Mouse (Mus musculus): ENCODE data around the gene Mfsd13b. TPM values are rescaled to one million over a fixed set of nuclear protein-coding genes. Genes with fewer than 3 reads are reported as not detected.
"Not testable (repeated sequence)": the region's sequence is repeated elsewhere in the genome, so short reads cannot be mapped to it uniquely, and the experiment has no call there.

Mfsd13b gene
- 0.18 and 0.49 TPM in 2 replicates for polyA plus RNA-seq (2015; fragmentation: Nextera tagmentation; extraction: Ambion mirVana)

DNA sequence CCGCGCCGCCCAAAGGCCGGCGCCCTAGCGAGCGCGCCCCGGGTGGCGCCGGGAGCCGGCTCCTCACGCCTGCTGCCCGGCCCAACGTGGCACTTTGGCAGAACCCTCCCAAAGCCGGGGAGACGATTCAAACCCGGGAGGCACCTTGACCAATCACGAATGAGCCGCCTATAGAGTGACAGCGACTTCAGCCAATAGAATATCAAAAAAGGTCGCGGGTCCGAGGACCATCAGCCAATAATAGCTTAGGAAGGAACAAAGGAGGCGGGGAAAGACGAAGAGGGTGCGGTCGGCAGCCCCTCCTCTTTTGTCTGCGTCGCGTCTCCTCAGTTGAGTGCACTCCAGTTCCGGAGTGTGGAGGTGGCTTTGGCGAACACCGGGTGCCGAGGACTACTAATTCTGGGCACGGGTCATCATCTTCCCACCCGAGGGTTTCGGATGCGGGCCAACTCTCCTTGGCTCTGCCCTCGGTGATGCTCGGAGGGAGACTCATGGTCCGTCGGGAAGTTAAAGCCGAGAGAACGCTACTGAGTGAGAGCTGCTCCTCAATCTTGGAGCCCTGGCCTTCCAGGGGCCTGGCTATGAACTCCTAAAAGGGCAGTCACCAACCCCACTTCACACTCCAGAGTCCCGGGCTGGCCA, at the start of gene Mfsd13b, which contains the start of gene Cdr2:
Gene Mfsd13b (plus strand): TSS at position 310 of the 642 bp plus-strand sequence.
Gene Cdr2 (minus strand): TSS at position 113 of the 642 bp plus-strand sequence.
- H3K27me3 ChIP-seq (replicated peaks): no peaks in the 10 kb centered on the region
- H3K4me3 ChIP-seq: peak within 1 kb of the TSS; percentile 98
- peaks cover 23% of the 10 kb centered on the region for H3K4me1 ChIP-seq
- H3K4me2 ChIP-seq: peak within 1 kb of the TSS; percentile 87
- H3K9me3 ChIP-seq: no peaks in the 10 kb centered on the region
- under 1% methylated on average over 46 of the region's 46 CpGs for whole genome bisulfite sequencing
- H3K9ac ChIP-seq: peak within 1 kb of the TSS; percentile 84
- H3K27ac ChIP-seq: peak within 1 kb of the TSS; percentile 85
- ATAC-seq (replicated peaks): peak; percentile 98
- H3K36me3 ChIP-seq (replicated peaks): no peaks in the 10 kb centered on the region

DNA sequence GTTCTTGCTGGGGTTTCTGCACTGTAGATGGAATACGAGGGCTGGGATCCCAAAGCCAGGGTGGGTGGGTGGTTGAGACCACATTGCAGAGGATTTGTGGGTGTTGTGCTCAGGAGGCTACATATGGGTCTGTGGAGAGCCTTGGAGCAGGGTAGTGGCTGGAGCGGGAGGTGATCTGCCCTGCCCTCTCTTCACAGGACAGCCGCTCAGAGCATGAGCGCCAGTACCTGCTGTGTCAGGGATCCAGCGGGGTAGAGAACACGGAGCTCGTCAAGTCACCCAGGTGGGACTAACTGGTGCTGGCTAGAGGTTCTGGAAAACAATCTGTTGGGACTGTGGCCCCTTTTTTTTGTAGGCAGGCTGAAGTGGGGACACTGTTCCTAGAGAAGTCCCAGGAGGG, 49.2 kb upstream of the Mfsd13b start:
- H3K36me3 ChIP-seq (replicated peaks): peaks cover 62% of the 10 kb centered on the region
- 95% methylated on average over 7 of the region's 7 CpGs for WGBS
- no peak overlapping the region for H3K27ac ChIP-seq
- no peak for ATAC-seq (replicated peaks)
- no peak overlapping the region for H3K4me3 ChIP-seq
- no peak overlapping the region for H3K9ac ChIP-seq
- H3K4me1 ChIP-seq: no peaks in the 10 kb centered on the region
- no peak overlapping the region for H3K4me2 ChIP-seq
- no peaks in the 10 kb centered on the region for H3K9me3 ChIP-seq
- no peaks in the 10 kb centered on the region for H3K27me3 ChIP-seq (replicated peaks)

DNA sequence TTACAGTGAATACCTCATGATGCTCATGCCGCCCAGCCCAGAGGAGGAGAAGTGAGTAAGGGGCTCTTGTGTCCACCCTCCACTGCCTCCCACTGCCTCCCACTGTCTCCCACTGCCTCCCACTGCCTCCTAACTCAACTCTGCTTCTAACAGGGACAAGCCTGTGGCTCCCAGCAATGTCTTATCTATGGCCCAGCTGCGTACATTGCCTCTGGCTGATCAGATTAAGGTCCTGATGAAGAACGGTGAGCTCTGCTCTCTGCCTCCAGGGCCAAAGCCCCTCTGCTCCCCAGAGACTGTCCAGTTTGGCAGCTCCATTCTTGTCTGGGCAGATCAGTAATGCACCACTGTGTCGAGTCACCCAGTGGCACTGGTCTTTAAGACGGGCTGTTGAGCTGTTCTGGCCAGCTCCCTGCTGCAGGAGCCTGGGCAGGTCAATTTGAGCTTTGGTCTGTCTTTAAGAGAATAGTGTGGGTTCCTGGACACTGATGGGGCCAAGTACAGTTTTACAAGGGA, 48.6 kb upstream of the Mfsd13b start:
- Histone ChIP-seq H3K9ac (no peak overlapping the region), H3K27me3 (replicated peaks) (no peaks in the 10 kb centered on the region), H3K4me3 (no peak overlapping the region), H3K4me2 (no peak overlapping the region), H3K4me1 (no peaks in the 10 kb centered on the region), H3K9me3 (no peaks in the 10 kb centered on the region), H3K27ac (no peak overlapping the region), H3K36me3 (replicated peaks) (peaks cover 61% of the 10 kb centered on the region)
- WGBS: 77% methylated on average over 5 of the region's 5 CpGs
- ATAC-seq (replicated peaks): no peak

DNA sequence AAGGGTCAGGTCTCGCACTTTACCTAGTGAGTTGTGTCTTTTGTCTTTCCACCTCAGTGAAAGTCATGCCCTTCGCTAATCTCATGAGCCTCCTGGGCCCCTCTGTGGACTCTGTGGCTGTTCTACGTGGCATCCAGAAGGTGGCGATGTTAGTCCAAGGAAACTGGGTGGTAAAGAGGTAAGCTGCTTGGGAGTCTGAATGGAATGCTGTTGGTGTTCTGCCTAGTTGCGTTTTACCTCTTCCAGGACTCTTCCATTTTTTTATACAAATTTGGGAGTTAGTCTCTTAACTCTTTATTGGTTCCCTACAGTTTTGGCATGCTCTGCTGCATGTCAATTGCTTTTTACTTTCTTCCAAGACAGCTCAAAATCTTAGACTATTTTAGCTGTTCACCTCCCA, 47.6 kb upstream of the Mfsd13b start:
- no peak for ATAC-seq (replicated peaks)
- H3K36me3 ChIP-seq (replicated peaks): peaks cover 61% of the 10 kb centered on the region
- no peak overlapping the region for H3K4me3 ChIP-seq
- 32% methylated on average over 5 of the region's 5 CpGs for WGBS
- no peak overlapping the region for H3K9ac ChIP-seq
- H3K27ac ChIP-seq: no peak overlapping the region
- no peak overlapping the region for H3K4me2 ChIP-seq
- H3K27me3 ChIP-seq (replicated peaks): no peaks in the 10 kb centered on the region
- no peaks in the 10 kb centered on the region for H3K4me1 ChIP-seq
- no peaks in the 10 kb centered on the region for H3K9me3 ChIP-seq

DNA sequence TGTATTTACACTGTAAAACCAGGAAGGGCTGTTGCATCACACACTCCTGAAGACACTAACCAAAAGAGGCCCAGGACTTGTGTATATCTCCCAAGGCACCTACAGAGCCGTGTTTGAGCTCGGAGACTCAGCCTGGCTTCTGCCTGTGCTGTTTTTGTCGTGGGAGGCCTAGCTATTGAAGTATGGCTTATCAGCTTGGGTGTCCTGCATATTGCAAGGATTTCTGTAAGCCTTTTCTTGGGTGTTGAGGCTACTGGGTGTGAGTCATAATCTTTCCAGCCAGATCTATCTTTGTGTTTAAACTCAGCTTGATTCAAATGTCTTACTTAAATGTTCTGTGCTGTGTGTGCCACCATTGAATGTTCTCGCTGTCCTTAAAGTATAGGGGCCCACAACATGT, 45.8 kb upstream of the Mfsd13b start:
- no peak for ATAC-seq (replicated peaks)
- Histone ChIP-seq H3K4me2 (no peak overlapping the region), H3K36me3 (replicated peaks) (peaks cover 58% of the 10 kb centered on the region), H3K9me3 (no peaks in the 10 kb centered on the region), H3K27ac (no peak overlapping the region), H3K4me1 (no peaks in the 10 kb centered on the region), H3K9ac (no peak overlapping the region), H3K27me3 (replicated peaks) (no peaks in the 10 kb centered on the region), H3K4me3 (no peak overlapping the region)
- WGBS: 88% methylated on average over 4 of the region's 4 CpGs

DNA sequence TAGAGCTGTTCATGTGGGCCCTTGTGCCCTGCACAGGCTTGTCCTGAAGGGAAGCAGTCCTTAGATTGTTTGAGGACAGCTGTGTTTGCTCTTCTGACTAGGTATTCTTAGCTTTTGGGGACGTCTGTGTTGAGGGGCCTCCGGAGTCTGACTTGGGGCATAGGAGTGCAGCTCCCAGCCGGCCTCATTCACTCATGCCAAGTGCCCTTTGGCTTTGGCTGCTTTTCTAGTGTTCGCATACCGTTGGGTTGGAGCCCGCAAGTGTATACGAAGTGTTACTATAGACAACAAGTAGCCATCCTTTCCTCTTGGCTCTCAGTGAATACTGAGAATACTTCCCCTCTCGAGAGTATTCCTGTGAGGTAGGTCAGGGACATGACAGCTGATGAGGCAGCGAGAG, 44.1 kb upstream of the Mfsd13b start:
- Histone ChIP-seq H3K9me3 (no peaks in the 10 kb centered on the region), H3K9ac (no peak overlapping the region), H3K4me3 (no peak overlapping the region), H3K27ac (0 out of 2 replicates have a peak overlapping the region, but pooled peaks have one; percentile 5), H3K4me2 (no peak overlapping the region), H3K36me3 (replicated peaks) (peaks cover 55% of the 10 kb centered on the region), H3K27me3 (replicated peaks) (no peaks in the 10 kb centered on the region), H3K4me1 (no peaks in the 10 kb centered on the region)
- ATAC-seq (replicated peaks): no peak
- WGBS: 84% methylated on average over 9 of the region's 9 CpGs

DNA sequence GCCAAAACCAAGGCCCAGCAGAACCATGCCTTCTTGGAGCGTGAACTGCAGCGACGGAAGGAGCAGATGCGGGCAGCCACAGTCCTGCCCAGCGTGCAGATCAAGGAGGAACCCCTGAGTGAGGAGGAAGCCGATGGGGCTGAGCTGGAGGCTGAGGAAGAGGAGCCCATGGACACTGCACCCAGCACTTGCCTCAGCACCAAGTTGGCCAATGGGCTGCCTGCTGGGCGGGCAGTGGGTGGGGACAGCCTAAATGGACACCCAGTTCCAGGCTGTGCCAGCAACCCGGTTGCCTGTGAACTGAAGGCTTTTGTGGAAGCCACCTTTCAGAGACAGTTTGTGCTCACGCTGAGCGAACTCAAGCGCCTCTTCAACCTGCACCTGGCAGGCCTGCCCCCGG, 42.0 kb upstream of the Mfsd13b start:
- Histone ChIP-seq H3K9me3 (no peaks in the 10 kb centered on the region), H3K9ac (no peak overlapping the region), H3K27ac (no peak overlapping the region), H3K4me2 (no peak overlapping the region), H3K4me3 (no peak overlapping the region), H3K36me3 (replicated peaks) (peaks cover 48% of the 10 kb centered on the region), H3K4me1 (no peaks in the 10 kb centered on the region), H3K27me3 (replicated peaks) (no peaks in the 10 kb centered on the region)
- 93% methylated on average over 12 of the region's 12 CpGs for WGBS
- ATAC-seq (replicated peaks): no peak

DNA sequence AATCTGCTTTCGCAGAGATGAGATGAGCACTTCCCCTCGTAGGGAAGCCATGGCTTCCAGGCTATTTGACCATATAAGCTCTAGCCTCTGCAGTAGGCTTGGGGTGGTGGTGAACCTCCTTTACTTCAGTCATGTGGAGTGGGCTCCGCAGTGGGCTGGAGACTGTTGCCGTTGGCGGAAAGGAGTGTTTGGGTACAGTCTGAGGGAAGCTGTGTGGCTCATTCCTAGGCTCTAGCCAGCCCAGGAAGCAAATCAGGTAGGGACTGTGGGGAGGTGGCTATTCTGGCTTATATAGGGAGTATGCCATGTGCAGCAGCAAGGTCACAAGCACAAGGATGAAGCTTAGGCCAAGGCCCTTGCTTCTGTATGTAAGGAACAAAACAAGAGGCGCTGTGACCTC, 41.1 kb upstream of the Mfsd13b start:
- WGBS: 94% methylated on average over 6 of the region's 6 CpGs
- no peaks in the 10 kb centered on the region for H3K27me3 ChIP-seq (replicated peaks)
- H3K27ac ChIP-seq: no peak overlapping the region
- ATAC-seq (replicated peaks): no peak
- peaks cover 41% of the 10 kb centered on the region for H3K36me3 ChIP-seq (replicated peaks)
- no peaks in the 10 kb centered on the region for H3K4me1 ChIP-seq
- H3K9me3 ChIP-seq: no peaks in the 10 kb centered on the region
- no peak overlapping the region for H3K4me3 ChIP-seq
- no peak overlapping the region for H3K9ac ChIP-seq
- H3K4me2 ChIP-seq: no peak overlapping the region

DNA sequence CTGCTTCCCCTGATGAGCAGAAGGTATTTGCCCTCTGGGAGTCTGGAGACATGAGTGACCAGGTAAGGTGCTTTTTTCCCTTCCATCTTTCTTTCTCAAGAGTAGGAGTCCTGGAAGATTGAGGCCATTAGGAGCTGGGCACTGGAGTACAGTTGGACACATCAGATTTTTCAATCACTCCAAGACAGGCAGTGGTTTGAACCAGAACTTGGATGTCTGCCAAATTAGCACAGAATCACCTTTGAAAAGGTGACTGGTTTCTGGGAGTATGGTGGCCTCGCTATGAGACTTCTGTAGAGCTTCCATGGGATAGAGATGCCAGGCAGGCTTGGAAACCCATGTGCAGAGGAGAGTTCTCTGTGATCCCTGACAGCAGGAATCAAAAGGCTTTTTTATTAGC, 39.8 kb upstream of the Mfsd13b start:
- Histone ChIP-seq H3K4me2 (no peak overlapping the region), H3K4me1 (no peaks in the 10 kb centered on the region), H3K27ac (no peak overlapping the region), H3K9me3 (no peaks in the 10 kb centered on the region), H3K27me3 (replicated peaks) (no peaks in the 10 kb centered on the region), H3K9ac (no peak overlapping the region), H3K36me3 (replicated peaks) (peaks cover 37% of the 10 kb centered on the region), H3K4me3 (no peak overlapping the region)
- no peak for ATAC-seq (replicated peaks)
- 81% methylated on average over 1 of the region's 1 CpGs for WGBS

DNA sequence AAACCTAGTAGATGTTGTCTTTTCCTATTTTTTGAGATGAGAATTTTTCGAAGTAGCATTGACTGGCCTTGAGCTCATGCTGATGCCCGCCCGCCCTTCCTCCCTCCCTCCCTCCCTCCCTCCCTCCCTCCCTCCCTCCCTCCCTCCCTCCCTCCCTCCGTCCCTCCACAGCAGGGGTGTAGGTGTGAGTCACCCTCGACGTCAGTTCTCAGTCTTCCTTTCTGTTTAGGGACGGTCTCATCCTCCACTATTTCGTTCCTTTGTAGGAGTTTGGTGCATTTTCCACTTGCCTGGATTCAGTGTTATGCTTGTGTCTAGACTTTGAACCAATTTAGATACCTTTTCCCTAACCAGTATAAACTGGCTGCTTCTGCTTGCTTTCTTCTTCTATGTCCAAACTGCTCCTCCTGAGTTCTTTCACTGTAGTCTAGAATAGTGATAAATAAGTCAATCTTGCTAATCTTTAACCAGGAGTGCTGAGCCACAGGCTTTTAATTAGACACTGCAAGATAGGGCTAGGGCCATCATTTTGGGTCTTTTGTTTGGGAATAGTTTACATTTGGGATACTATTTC, 38.3 kb upstream of the Mfsd13b start:
- no peak overlapping the region for H3K4me2 ChIP-seq
- H3K9ac ChIP-seq: no peak overlapping the region
- no peak for ATAC-seq (replicated peaks)
- H3K4me3 ChIP-seq: no peak overlapping the region
- WGBS: 72% methylated on average over 8 of the region's 8 CpGs
- no peaks in the 10 kb centered on the region for H3K9me3 ChIP-seq
- H3K4me1 ChIP-seq: no peaks in the 10 kb centered on the region
- no peak overlapping the region for H3K27ac ChIP-seq
- H3K36me3 ChIP-seq (replicated peaks): peaks cover 32% of the 10 kb centered on the region
- H3K27me3 ChIP-seq (replicated peaks): no peaks in the 10 kb centered on the region

DNA sequence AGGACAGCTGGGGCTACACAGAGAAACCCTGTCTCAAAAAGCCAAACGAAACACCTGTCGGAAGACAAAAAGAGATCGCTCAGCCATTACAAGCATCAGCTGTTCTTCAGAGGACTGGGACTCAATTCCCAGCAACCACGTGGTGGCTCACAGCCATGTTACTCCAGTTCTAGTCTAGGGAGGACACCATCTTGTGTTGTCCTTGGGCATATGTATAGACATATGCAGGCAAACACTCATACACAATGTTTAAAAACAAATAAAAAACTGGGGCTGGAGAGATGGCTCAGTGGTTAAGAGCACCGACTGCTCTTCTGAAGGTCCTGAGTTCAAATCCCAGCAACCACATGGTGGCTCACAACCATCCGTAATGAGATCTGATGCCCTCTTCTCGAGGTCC, 28.7 kb upstream of the Mfsd13b start:
- not testable (repeated sequence) for H3K4me2 ChIP-seq; H3K27me3 ChIP-seq (replicated peaks); H3K9ac ChIP-seq; ATAC-seq (replicated peaks); H3K4me3 ChIP-seq; H3K4me1 ChIP-seq; H3K27ac ChIP-seq; H3K9me3 ChIP-seq
- peaks cover 16% of the 10 kb centered on the region; the same call in 1 of the 2 replicates for H3K36me3 ChIP-seq (replicated peaks)
- WGBS: 81% methylated on average over 7 of the region's 7 CpGs

DNA sequence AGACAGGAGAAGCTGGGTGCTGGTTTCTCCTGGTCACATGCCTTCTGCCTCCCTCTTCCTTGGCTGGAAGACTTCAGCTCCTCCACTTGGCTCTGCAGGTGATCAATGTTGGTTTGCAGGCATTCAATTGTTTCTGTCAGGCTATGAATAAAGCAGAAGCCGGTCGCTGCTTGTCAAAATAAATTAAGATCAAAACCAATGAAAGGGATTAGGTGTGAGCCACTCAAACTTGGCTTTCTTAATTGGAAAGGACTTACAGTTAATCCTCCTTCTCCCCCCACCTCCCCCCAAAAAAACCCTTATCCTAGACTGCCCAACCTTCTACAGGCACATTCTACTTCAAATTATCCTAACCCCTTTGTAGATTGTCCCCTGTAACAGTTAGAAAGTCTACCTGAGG, 22.2 kb upstream of the Mfsd13b start:
- peaks cover 19% of the 10 kb centered on the region; the same call in 1 of the 2 replicates for H3K36me3 ChIP-seq (replicated peaks)
- 0 out of 2 replicates have a peak, but pooled peaks cover 3% of the 10 kb centered on the region for H3K4me1 ChIP-seq
- no peak overlapping the region for H3K27ac ChIP-seq
- no peak overlapping the region for H3K4me2 ChIP-seq
- no peaks in the 10 kb centered on the region for H3K27me3 ChIP-seq (replicated peaks)
- no peak overlapping the region for H3K4me3 ChIP-seq
- no peak overlapping the region for H3K9ac ChIP-seq
- no peak for ATAC-seq (replicated peaks)
- WGBS: 36% methylated on average over 2 of the region's 2 CpGs
- no peaks in the 10 kb centered on the region for H3K9me3 ChIP-seq

DNA sequence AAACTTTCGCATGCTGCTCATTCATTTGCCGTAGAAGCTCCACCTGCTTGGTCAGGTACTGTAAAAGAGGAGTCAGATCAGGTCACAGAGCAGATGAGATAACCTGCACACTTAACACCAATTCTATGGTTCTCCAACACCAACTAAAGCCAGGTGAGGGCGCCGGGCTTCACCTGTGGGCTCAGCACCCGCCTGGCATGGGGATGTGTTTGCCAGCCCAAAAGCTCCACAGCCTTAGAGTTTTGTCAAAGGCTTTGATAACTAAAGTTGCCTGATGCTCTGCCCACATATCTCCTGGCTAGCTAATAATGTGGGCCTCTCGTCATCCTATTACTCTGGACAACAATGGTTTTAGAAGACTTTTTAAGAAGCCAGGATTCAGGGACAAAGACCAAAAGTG, 21.7 kb upstream of the Mfsd13b start:
- Histone ChIP-seq H3K27me3 (replicated peaks) (no peaks in the 10 kb centered on the region), H3K9ac (no peak overlapping the region), H3K4me2 (no peak overlapping the region), H3K4me3 (no peak overlapping the region), H3K27ac (no peak overlapping the region), H3K36me3 (replicated peaks) (peaks cover 19% of the 10 kb centered on the region; the same call in 1 of the 2 replicates), H3K9me3 (no peaks in the 10 kb centered on the region), H3K4me1 (0 out of 2 replicates have a peak, but pooled peaks cover 3% of the 10 kb centered on the region)
- 83% methylated on average over 6 of the region's 6 CpGs for WGBS
- ATAC-seq (replicated peaks): no peak

Measured in midbrain, embryonic 15.5 days (tissue).